Mouse (Mus musculus) spleen, adult 2 months (tissue): ENCODE measurements around the gene Cog4.

Source experiments
- CTCF ChIP-seq: fragments of 200-500 bp; IDR thresholded peaks from 2 replicates; pipeline ENCODE4 v1.5.1; 2011; ENCODE audit warnings: mild to moderate bottlenecking, inconsistent platforms; ENCODE audit not compliant: insufficient read depth, insufficient read length, insufficient replicate concordance; ENCODE audit errors: extremely low read depth
- POLR2A ChIP-seq: fragments of 200-500 bp; IDR thresholded peaks from 2 replicates; pipeline ENCODE4 v1.6.1; 2011; ENCODE audit warnings: low read depth, low read length, inconsistent platforms

- no peak for TF ChIP-seq POLR2A
- TF ChIP-seq CTCF, result no peak
Observed at GRCm38 (mm10) chr8:110888860-110889259, 42.5 kb downstream of the Cog4 start.
